Mouse (Mus musculus): Measurements from ENCODE around the gene Hist1h3b. TPM values are rescaled to one million over a fixed set of nuclear protein-coding genes. Genes with fewer than 3 reads are reported as not detected.
A peak's percentile ranks its signal among the peaks of the same experiment; 100 is the strongest.
"Not testable (repeated sequence)": the region's sequence is repeated elsewhere in the genome, so short reads cannot be mapped to it uniquely, and the experiment has no call there.

Hist1h3b gene
- polyA plus RNA-seq (2015; fragmentation: Nextera tagmentation; extraction: Ambion mirVana): 14.4 TPM in 2 replicates

GRCm38 (mm10) chr13:23752067-23752741 is at the start of gene Hist1h3b:
Gene Hist1h3b, plus strand, starts transcription at chr13:23752267.
- Histone ChIP-seq H3K4me1 (ENCODE audit: control insufficient read depth, low read depth, low read length) (peaks cover 29% of the 10 kb centered on the region), H3K4me3 (ENCODE audit: low read depth, low read length) (peak within 1 kb of the TSS; percentile 60), H3K27ac (ENCODE audit: low read length) (peak within 1 kb of the TSS; percentile 98), H3K9ac (ENCODE audit: low read depth, low read length) (peak within 1 kb of the TSS; percentile 77), H3K4me2 (ENCODE audit: low read depth, low read length) (peak within 1 kb of the TSS; percentile 64)
- H3K36me3 ChIP-seq (ENCODE audit: control insufficient read depth, insufficient read depth); H3K27me3 ChIP-seq (ENCODE audit: control insufficient read depth, insufficient read depth, low read depth, low read length); H3K9me3 ChIP-seq (replicated peaks; ENCODE audit: control insufficient read depth, low read length): not testable (repeated sequence)
- 0% methylated on average over 16 of the region's 47 CpGs for WGBS (ENCODE audit: insufficient replicate concordance)
- peak; percentile 73 for ATAC-seq (ENCODE audit: low read depth)

DNA sequence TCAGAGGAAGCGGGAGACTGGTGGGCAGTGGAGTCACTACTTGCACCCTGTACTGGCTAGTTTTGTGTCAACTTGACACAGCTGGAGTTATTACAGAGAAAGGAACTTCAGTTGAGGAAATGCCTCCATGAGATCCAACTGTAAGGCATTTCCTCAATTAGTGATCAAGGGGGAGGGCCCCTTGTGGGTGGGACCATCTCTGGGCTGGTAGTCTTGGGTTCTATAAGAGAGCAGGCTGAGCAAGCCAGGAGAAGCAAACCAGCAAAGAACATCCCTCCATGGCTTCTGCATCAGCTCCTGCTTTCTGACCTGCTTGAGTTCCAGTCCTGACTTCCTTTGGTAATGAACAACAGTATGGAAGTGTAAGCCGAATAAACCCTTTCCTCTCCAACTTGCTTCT is 49.3 kb upstream of the Hist1h3b start:
- WGBS (ENCODE audit: insufficient replicate concordance): 70% methylated on average over 2 of the region's 2 CpGs
- not testable (repeated sequence) for H3K27ac ChIP-seq (ENCODE audit: low read length); ATAC-seq (ENCODE audit: low read depth)

DNA sequence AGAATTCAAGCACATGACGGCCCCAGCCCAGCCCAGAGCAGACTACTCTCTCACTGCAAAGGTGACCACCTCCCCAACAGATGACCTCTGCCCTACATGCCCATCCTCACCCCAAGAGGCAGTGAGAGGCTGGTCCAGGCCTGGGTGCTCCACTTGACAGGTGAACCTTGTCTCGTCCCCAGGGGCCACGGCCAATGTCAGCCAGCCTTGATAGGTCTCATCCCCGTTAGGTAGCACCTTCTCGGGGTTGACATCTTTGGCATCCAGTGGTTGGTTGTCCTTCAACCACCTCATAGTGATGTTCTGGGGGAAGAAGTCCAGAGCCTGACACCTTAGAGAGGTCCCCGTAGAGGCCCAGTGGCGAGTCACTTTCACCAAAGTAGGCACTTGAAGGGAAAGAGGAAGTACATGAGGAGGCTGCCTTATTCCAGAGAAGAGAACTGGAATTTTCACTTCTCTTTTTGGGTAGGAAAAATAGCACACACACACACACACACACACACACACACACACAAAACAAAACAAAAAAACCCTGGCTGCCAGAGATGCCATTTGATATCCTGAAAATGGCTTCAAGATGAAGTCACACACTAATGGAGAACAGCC is 46.2 kb upstream of the Hist1h3b start:
- no peak overlapping the region for H3K9ac ChIP-seq (ENCODE audit: low read depth, low read length)
- no peak overlapping the region for H3K4me2 ChIP-seq (ENCODE audit: low read depth, low read length)
- no peaks in the 10 kb centered on the region for H3K9me3 ChIP-seq (replicated peaks; ENCODE audit: control insufficient read depth, low read length)
- H3K4me1 ChIP-seq (ENCODE audit: control insufficient read depth, low read depth, low read length): peaks cover 6% of the 10 kb centered on the region
- H3K36me3 ChIP-seq (ENCODE audit: control insufficient read depth, insufficient read depth): no peaks in the 10 kb centered on the region
- WGBS (ENCODE audit: insufficient replicate concordance): 61% methylated on average over 7 of the region's 7 CpGs
- no peak overlapping the region for H3K4me3 ChIP-seq (ENCODE audit: low read depth, low read length)
- no peak for ATAC-seq (ENCODE audit: low read depth)
- no peaks in the 10 kb centered on the region; the same call in 1 of the 2 replicates for H3K27me3 ChIP-seq (ENCODE audit: control insufficient read depth, insufficient read depth, low read depth, low read length)
- H3K27ac ChIP-seq (ENCODE audit: low read length): no peak overlapping the region

More for the DNA sequence above, 49.3 kb upstream of the Hist1h3b start:
- not testable (repeated sequence) for H3K9me3 ChIP-seq (replicated peaks; ENCODE audit: control insufficient read depth, low read length); H3K36me3 ChIP-seq (ENCODE audit: control insufficient read depth, insufficient read depth); H3K27me3 ChIP-seq (ENCODE audit: control insufficient read depth, insufficient read depth, low read depth, low read length); H3K4me3 ChIP-seq (ENCODE audit: low read depth, low read length); H3K9ac ChIP-seq (ENCODE audit: low read depth, low read length); H3K4me2 ChIP-seq (ENCODE audit: low read depth, low read length); H3K4me1 ChIP-seq (ENCODE audit: control insufficient read depth, low read depth, low read length)

GRCm38 (mm10) chr13:23706771-23707170 is 45.3 kb upstream of the Hist1h3b start:
- no peaks in the 10 kb centered on the region for H3K9me3 ChIP-seq (replicated peaks; ENCODE audit: control insufficient read depth, low read length)
- ATAC-seq (ENCODE audit: low read depth): no peak
- H3K36me3 ChIP-seq (ENCODE audit: control insufficient read depth, insufficient read depth): no peaks in the 10 kb centered on the region
- WGBS (ENCODE audit: insufficient replicate concordance): 76% methylated on average over 12 of the region's 12 CpGs
- no peak overlapping the region for H3K9ac ChIP-seq (ENCODE audit: low read depth, low read length)
- H3K4me2 ChIP-seq (ENCODE audit: low read depth, low read length): no peak overlapping the region
- H3K4me3 ChIP-seq (ENCODE audit: low read depth, low read length): no peak overlapping the region
- peaks cover 9% of the 10 kb centered on the region for H3K4me1 ChIP-seq (ENCODE audit: control insufficient read depth, low read depth, low read length)
- H3K27ac ChIP-seq (ENCODE audit: low read length): no peak overlapping the region
- no peaks in the 10 kb centered on the region; the same call in 1 of the 2 replicates for H3K27me3 ChIP-seq (ENCODE audit: control insufficient read depth, insufficient read depth, low read depth, low read length)

GRCm38 (mm10) chr13:23708041-23708440 is 44.0 kb upstream of the Hist1h3b start:
- Histone ChIP-seq H3K27me3 (ENCODE audit: control insufficient read depth, insufficient read depth, low read depth, low read length) (no peaks in the 10 kb centered on the region; the same call in 1 of the 2 replicates), H3K27ac (ENCODE audit: low read length) (no peak overlapping the region), H3K4me3 (ENCODE audit: low read depth, low read length) (no peak overlapping the region), H3K36me3 (ENCODE audit: control insufficient read depth, insufficient read depth) (no peaks in the 10 kb centered on the region), H3K4me1 (ENCODE audit: control insufficient read depth, low read depth, low read length) (peaks cover 9% of the 10 kb centered on the region), H3K9ac (ENCODE audit: low read depth, low read length) (no peak overlapping the region), H3K9me3 (replicated peaks; ENCODE audit: control insufficient read depth, low read length) (no peaks in the 10 kb centered on the region), H3K4me2 (ENCODE audit: low read depth, low read length) (no peak overlapping the region)
- WGBS (ENCODE audit: insufficient replicate concordance): 67% methylated on average over 4 of the region's 4 CpGs
- ATAC-seq (ENCODE audit: low read depth): no peak

DNA sequence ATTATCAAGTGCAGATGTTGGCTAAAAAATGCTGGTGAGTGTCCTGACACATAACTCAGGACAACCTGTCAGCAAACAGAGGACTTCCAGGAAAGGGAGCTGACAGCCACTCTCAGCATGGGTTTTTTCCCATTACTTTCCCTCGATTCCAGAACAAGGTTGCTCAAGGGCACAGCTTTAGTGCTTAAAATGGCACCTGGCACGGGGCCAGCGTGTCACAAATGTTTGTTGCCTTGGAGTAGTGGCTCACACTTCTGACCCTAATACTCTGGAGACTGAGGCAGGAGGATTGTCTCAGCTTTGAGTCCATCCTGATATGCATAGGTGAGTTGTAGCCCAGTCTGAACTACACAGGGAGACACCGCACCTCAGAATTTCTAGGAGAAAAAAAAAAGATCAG is 43.4 kb upstream of the Hist1h3b start:
- WGBS (ENCODE audit: insufficient replicate concordance): 56% methylated on average over 4 of the region's 4 CpGs
- no peak overlapping the region for H3K9ac ChIP-seq (ENCODE audit: low read depth, low read length)
- H3K4me3 ChIP-seq (ENCODE audit: low read depth, low read length): no peak overlapping the region
- no peaks in the 10 kb centered on the region; the same call in 1 of the 2 replicates for H3K27me3 ChIP-seq (ENCODE audit: control insufficient read depth, insufficient read depth, low read depth, low read length)
- no peaks in the 10 kb centered on the region for H3K36me3 ChIP-seq (ENCODE audit: control insufficient read depth, insufficient read depth)
- no peak overlapping the region for H3K27ac ChIP-seq (ENCODE audit: low read length)
- H3K4me1 ChIP-seq (ENCODE audit: control insufficient read depth, low read depth, low read length): peaks cover 9% of the 10 kb centered on the region
- ATAC-seq (ENCODE audit: low read depth): no peak
- H3K4me2 ChIP-seq (ENCODE audit: low read depth, low read length): no peak overlapping the region
- H3K9me3 ChIP-seq (replicated peaks; ENCODE audit: control insufficient read depth, low read length): no peaks in the 10 kb centered on the region

- peak; percentile 19 for ATAC-seq (ENCODE audit: low read depth)
- Histone ChIP-seq H3K27ac (ENCODE audit: low read length) (peak overlapping the region; percentile 55), H3K4me2 (ENCODE audit: low read depth, low read length) (peak overlapping the region; percentile 50), H3K4me3 (ENCODE audit: low read depth, low read length) (peak overlapping the region; percentile 54), H3K27me3 (ENCODE audit: control insufficient read depth, insufficient read depth, low read depth, low read length) (no peaks in the 10 kb centered on the region; the same call in 1 of the 2 replicates), H3K4me1 (ENCODE audit: control insufficient read depth, low read depth, low read length) (peaks cover 9% of the 10 kb centered on the region), H3K36me3 (ENCODE audit: control insufficient read depth, insufficient read depth) (no peaks in the 10 kb centered on the region), H3K9ac (ENCODE audit: low read depth, low read length) (peak overlapping the region; percentile 52), H3K9me3 (replicated peaks; ENCODE audit: control insufficient read depth, low read length) (no peaks in the 10 kb centered on the region)
- 31% methylated on average over 14 of the region's 15 CpGs for WGBS (ENCODE audit: insufficient replicate concordance)
Measured at GRCm38 (mm10) chr13:23709714-23710373, 42.2 kb upstream of the Hist1h3b start.

DNA sequence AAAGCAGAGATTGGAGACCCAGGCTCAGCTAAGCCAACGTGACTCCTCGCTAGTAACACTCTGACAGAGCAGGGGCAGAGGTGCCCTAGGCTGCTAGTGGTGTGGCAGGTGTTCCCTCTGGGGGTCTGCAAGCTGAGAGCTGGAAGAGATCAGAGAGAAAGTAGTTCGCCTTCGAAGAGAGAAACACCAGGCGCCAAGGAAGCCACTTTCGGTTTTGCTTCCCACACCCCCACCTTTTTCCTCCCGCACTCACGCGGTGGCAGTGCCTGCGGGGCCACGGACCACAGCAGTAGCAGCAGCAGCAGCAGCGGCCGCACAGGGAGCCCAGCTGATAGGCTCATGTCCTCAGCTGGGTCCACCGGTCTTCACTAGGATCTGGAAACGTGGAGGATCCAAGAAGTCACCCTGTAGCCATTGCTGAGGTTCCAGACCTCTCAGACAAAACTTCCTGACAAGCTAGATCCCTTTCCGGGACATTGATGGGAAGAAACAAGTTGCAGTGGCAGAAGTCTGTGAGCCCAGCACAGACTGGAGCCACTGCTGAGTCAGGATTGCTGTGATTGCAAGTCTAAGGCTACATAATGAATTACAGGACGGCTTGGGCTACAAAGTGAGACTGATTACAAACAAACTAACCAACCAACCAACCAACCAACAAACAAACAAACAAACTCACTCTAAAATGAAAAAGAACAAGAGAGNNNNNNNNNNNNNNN is 41.5 kb upstream of the Hist1h3b start, which contains the start of gene Hfe:
TSS of gene Hfe (minus strand) at position 481 of the 716 bp plus-strand sequence.
- ATAC-seq (ENCODE audit: low read depth): peak; percentile 65
- H3K4me1 ChIP-seq (ENCODE audit: control insufficient read depth, low read depth, low read length): peaks cover 9% of the 10 kb centered on the region
- H3K4me3 ChIP-seq (ENCODE audit: low read depth, low read length): peak within 1 kb of the TSS; percentile 54
- peak within 1 kb of the TSS; percentile 52 for H3K9ac ChIP-seq (ENCODE audit: low read depth, low read length)
- 2% methylated on average over 17 of the region's 17 CpGs for WGBS (ENCODE audit: insufficient replicate concordance)
- H3K36me3 ChIP-seq (ENCODE audit: control insufficient read depth, insufficient read depth): no peaks in the 10 kb centered on the region
- peak within 1 kb of the TSS; percentile 55 for H3K27ac ChIP-seq (ENCODE audit: low read length)
- H3K9me3 ChIP-seq (replicated peaks; ENCODE audit: control insufficient read depth, low read length): no peaks in the 10 kb centered on the region
- peak within 1 kb of the TSS; percentile 50 for H3K4me2 ChIP-seq (ENCODE audit: low read depth, low read length)
- H3K27me3 ChIP-seq (ENCODE audit: control insufficient read depth, insufficient read depth, low read depth, low read length): no peaks in the 10 kb centered on the region; the same call in 1 of the 2 replicates
